Mouse (Mus musculus) heart, embryonic 14.5 days (tissue): ENCODE data around the gene Rhox4g. TPM values are rescaled to one million over a fixed set of nuclear protein-coding genes. Genes with fewer than 3 reads are reported as not detected.
"Not testable (repeated sequence)": the region's sequence is repeated elsewhere in the genome, so short reads cannot be mapped to it uniquely, and the experiment has no call there.

ENCODE experiments used
- ATAC-seq: fragments of 200-750 bp; cut with Nextera tagmentation; 2 replicates; pipeline ENCODE4 v1.8.0; 2017; ENCODE audit warnings: low read depth, moderate TSS enrichment; ENCODE audit not compliant: insufficient number of reproducible peaks, insufficient read depth, low FRiP score
- H3K27ac ChIP-seq, 2 experiments: fragments of 200-500 bp in 1 of 2; fragments of 300-500 bp in 1 of 2; sonication (generic) in 1 of 2; replicated peaks in 1 of 2; 2 replicates each; pipeline ENCODE4 v1.5.1; 2012 to 2014; ENCODE audit warnings: low read depth in 2 of 2, low read length in 2 of 2, control low read depth in 1 of 2, mild to moderate bottlenecking in 1 of 2, mixed read lengths in 1 of 2; ENCODE audit not compliant: control insufficient read depth in 1 of 2, insufficient read depth in 1 of 2
- H3K27me3 ChIP-seq: fragments of 300-500 bp; sonication (generic); 2 replicates; pipeline ENCODE4 v1.6.1; 2014; ENCODE audit warnings: mild to moderate bottlenecking, low read length, control low read depth; ENCODE audit not compliant: control insufficient read depth, insufficient read depth
- H3K36me3 ChIP-seq: fragments of 300-500 bp; sonication (generic); 2 replicates; pipeline ENCODE4 v1.6.1; 2014; ENCODE audit warnings: mild to moderate bottlenecking, control low read depth, low read length, mixed read lengths; ENCODE audit not compliant: control insufficient read depth, insufficient read depth
- H3K4me1 ChIP-seq, 2 experiments: fragments of 200-500 bp in 1 of 2; fragments of 300-500 bp in 1 of 2; sonication (generic) in 1 of 2; 2 replicates each; pipeline ENCODE4 v1.6.1; 2012 to 2014; ENCODE audit warnings: low read length in 2 of 2, control low read depth in 1 of 2, mixed read lengths in 1 of 2; ENCODE audit not compliant: control insufficient read depth in 2 of 2, insufficient read depth in 2 of 2
- H3K4me2 ChIP-seq: fragments of 300-500 bp; sonication (generic); 2 replicates; pipeline ENCODE4 v1.6.1; 2014; ENCODE audit warnings: mild to moderate bottlenecking, low read length
- H3K4me3 ChIP-seq, 2 experiments: fragments of 200-500 bp in 1 of 2; fragments of 300-500 bp in 1 of 2; sonication (generic) in 1 of 2; 2 replicates each; pipeline ENCODE4 v1.5.1; 2012 to 2014; ENCODE audit warnings: low read length in 2 of 2, mild to moderate bottlenecking in 2 of 2, control low read depth in 1 of 2, low read depth in 1 of 2, moderate library complexity in 1 of 2; ENCODE audit not compliant: control insufficient read depth in 1 of 2, insufficient read depth in 1 of 2
- H3K9ac ChIP-seq: fragments of 300-500 bp; sonication (generic); 2 replicates; pipeline ENCODE4 v1.6.1; 2014; ENCODE audit warnings: mild to moderate bottlenecking, low read length
- H3K9me3 ChIP-seq: fragments of 300-500 bp; sonication (generic); 2 replicates; pipeline ENCODE4 v1.6.1; 2016; ENCODE audit warnings: low read length, control low read depth; ENCODE audit not compliant: control insufficient read depth
- WGBS: fragments of 180-500 bp; shearing (Covaris S2); extraction: QIAGEN DNeasy Blood & Tissue Kit; methylation state at CpG from one replicate; pipeline ENCODE4 v1.1.7; 2014; 5-methylcytosine and 5-hydroxymethylcytosine counted together
- polyA plus RNA-seq: library from polyadenylated mRNA; unstranded; fragments of >200 nt; fragmentation: Nextera tagmentation; extraction: Ambion mirVana; gene quantifications from 2 replicates; pipeline ENCODE4 v1.2.1, GENCODE M21; 2014

Rhox4g gene
- not detected in 2 replicates for polyA plus RNA-seq

DNA sequence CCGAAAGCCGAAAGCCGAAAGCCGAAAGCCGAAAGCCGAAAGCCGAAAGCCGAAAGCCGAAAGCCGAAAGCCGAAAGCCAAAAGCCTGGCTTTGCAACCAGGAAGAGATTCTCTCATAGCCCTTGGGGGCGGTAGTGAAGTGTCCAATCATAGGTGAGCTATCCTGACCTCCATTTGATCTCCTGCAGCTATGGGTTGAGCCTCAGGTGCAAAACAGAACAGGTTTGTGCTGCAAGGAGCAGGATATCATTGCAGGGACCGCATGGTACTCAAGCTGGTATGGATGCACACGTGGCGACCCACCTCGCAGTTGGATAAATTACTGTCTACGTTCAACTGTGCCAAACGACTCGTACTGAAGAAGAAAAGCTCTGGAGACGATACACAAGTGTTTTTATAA lies at the start of gene Rhox4g:
Gene Rhox4g (minus strand): TSS at position 101 of the 400 bp plus-strand sequence.
- H3K9me3 ChIP-seq, H3K4me3 ChIP-seq, H3K36me3 ChIP-seq, H3K27me3 ChIP-seq, ATAC-seq, H3K4me2 ChIP-seq, H3K4me1 ChIP-seq, H3K27ac ChIP-seq, H3K9ac ChIP-seq: not testable (repeated sequence)
- WGBS, result 88% methylated on average over 16 of the region's 20 CpGs

DNA sequence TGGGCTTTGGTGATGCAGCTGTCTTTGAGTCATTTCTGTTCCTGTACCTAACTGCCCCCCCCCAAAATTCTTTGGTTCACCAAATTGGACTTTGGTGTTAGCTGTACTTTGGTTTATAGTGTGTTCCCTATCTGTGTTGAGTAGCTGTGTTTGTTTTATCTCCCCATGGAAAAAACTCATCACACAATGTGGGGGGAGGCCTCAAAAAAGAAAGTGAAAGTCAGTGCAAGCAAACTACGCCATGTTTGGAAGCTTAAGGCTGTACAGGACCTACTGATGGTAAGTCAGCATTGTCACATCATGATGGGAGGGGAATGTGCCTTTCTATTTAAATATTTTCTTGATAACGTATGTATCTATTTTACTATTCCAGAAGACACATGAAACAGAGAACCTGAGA lies 41.1 kb upstream of the Rhox4g start:
- no peaks in the 10 kb centered on the region for H3K36me3 ChIP-seq
- H3K9ac ChIP-seq, result no peak overlapping the region
- H3K27me3 ChIP-seq, result no peaks in the 10 kb centered on the region
- H3K4me2 ChIP-seq, result no peak overlapping the region
- H3K9me3 ChIP-seq, result no peaks in the 10 kb centered on the region
- no peaks in the 10 kb centered on the region for H3K4me1 ChIP-seq
- H3K4me3 ChIP-seq, result no peak overlapping the region
- WGBS, result 71% methylated on average over 2 of the region's 2 CpGs
- no peak for ATAC-seq
- H3K27ac ChIP-seq, result no peak overlapping the region

DNA sequence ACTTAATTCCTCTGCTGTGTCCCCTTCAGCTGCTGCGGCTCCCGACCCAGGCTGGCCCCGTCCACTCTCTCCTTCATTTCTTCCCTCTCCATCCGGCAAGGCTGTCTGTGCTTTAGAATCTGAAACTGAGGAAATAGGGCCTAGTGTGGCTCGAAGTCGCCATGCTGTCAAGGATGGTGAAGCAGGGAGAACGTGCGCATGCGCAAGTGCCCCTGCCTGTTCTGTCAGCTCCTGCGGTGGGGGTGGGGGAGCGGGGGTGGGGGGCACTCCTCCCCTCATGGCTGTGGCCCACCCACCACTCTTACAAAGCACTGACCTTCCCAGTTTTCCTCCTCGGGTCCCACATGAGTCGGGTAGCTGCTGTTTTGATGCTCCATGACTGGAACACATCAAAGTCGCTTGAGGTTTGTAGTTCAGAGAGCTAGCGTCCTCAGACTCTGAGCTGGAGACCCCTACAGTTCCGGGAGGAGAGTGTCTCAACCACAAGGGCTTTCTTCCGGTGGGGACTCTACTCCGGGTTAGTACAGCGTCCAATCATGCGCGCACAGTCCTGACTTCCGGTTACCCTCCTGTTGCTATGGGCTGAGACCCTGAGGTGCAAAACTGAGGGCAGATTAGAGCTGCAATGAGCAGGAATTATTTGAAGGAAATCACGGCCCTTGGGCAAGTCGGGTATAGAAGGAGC lies 32.0 kb upstream of the Rhox4g start:
- no peaks in the 10 kb centered on the region for H3K4me1 ChIP-seq
- WGBS, result 79% methylated on average over 24 of the region's 24 CpGs
- no peak for ATAC-seq

DNA sequence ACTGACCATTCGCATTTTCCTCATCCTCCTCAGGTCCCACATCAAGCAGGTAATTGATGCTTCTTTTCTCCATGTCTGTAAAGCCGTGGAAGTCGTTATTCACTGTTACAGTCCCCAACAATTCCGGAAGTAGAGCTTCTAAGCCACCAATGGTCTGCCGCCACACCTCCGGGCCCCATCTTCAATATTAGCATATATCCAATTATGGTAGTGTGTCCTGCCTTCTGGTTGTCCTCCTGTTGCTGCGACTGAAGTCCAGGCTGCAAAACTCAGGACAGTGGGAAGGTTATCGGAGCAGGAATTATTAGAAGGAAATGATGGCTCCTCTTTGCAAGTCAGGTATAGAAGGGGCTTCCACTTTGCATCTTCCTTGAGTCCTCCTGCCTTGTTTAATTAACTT lies 22.1 kb upstream of the Rhox4g start, which contains the start of gene Rhox2h:
Gene Rhox2h (minus strand): TSS at position 101 of the 400 bp plus-strand sequence.
- not testable (repeated sequence) for H3K27me3 ChIP-seq, H3K36me3 ChIP-seq, ATAC-seq, H3K9ac ChIP-seq, H3K9me3 ChIP-seq, H3K4me3 ChIP-seq, H3K4me2 ChIP-seq, H3K4me1 ChIP-seq, H3K27ac ChIP-seq
- WGBS, result 78% methylated on average over 8 of the region's 8 CpGs

More for the DNA sequence above, 32.0 kb upstream of the Rhox4g start:
- H3K9me3 ChIP-seq, result no peaks in the 10 kb centered on the region
- no peak overlapping the region for H3K27ac ChIP-seq
- H3K36me3 ChIP-seq, result no peaks in the 10 kb centered on the region
- no peaks in the 10 kb centered on the region for H3K27me3 ChIP-seq
- H3K4me2 ChIP-seq, result no peak overlapping the region
- H3K9ac ChIP-seq, result no peak overlapping the region
- H3K4me3 ChIP-seq, result no peak overlapping the region

DNA sequence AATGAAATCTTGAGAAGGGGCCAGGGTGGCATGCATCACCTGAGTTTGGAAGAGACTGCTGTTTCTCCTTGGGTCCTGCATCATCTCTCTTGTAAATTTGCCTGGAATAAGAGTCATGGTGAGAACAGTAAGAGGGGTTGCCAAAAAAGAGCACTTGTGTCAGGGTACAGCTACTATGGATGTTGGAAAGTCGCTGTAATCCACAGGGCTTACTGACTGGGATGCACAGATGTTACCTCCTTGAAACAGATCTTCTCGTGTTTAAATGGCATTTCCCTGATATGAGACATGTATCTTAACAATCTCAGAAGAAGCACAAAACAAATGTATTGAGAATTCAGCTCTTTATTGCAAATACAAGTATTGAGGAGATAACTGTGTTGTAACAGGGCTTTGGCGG lies 17.5 kb upstream of the Rhox4g start, which contains the start of gene Rhox3h:
Gene Rhox3h (minus strand): TSS at position 101 of the 400 bp plus-strand sequence.
- not testable (repeated sequence) for H3K9me3 ChIP-seq, H3K36me3 ChIP-seq, H3K4me2 ChIP-seq, ATAC-seq, H3K4me1 ChIP-seq, H3K9ac ChIP-seq, H3K27ac ChIP-seq, H3K27me3 ChIP-seq, H3K4me3 ChIP-seq
- WGBS, result 75% methylated on average over 1 of the region's 3 CpGs

DNA sequence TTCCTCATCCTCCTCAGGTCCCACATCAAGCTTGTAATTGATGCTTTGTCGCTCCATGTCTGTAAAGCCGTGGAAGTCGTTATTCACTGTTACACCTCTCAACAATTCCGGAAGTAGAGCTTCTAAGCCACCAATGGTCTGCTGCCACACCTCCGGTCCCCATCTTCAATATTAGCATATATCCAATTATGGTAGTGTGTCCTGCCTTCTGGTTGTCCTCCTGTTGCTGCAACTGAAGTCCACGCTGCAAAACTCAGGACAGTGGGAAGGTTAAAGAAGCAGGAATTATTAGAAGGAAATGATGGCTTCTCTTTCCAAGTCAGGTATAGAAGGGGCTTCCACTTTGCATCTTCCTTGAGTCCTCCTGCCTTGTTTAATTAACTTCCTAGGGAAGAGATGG lies 7.8 kb downstream of the Rhox4g start, which contains the start of gene Rhox2g:
Gene Rhox2g (minus strand): TSS at position 101 of the 400 bp plus-strand sequence.
- not testable (repeated sequence) for H3K36me3 ChIP-seq, ATAC-seq, H3K9ac ChIP-seq, H3K4me2 ChIP-seq, H3K27ac ChIP-seq, H3K4me3 ChIP-seq, H3K4me1 ChIP-seq, H3K9me3 ChIP-seq, H3K27me3 ChIP-seq
- 85% methylated on average over 6 of the region's 6 CpGs for WGBS

DNA sequence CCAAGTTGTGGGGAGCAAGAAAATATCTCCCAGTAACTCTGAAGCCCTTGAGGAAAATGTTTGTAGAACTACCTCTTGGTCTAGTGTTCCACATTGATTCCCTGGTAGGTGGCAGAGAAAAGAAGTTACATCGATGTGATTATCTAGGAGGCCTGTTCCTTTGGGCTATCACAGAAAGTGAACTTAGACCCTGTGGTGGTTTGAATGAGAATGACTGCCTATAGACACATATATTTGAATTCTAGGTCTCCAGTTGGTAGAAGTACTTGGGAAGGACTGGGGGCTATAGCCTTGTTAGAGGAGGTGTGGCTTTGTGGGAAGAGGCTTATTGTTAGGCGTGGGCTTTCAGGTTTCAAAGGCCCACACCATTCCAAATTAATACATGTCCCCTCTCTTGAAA lies 22.6 kb downstream of the Rhox4g start, which contains the start of gene Rhox3g:
Gene Rhox3g (minus strand): TSS at position 101 of the 400 bp plus-strand sequence.
- not testable (repeated sequence) for ATAC-seq

DNA sequence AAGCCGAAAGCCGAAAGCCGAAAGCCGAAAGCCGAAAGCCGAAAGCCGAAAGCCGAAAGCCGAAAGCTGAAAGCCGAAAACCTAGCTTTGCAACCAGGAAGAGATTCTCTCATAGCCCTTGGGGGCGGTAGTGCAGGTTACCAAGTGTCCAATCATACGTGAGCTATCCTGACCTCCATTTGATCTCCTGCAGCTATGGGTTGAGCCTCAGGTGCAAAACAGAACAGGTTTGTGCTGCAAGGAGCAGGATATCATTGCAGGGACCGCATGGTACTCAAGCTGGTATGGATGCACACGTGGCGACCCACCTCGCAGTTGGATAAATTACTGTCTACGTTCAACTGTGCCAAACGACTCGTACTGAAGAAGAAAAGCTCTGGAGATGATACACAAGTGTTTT lies 43.5 kb downstream of the Rhox4g start, which contains the start of gene Rhox4f:
Gene Rhox4f (minus strand): TSS at position 101 of the 400 bp plus-strand sequence.
- H3K4me2 ChIP-seq, H3K36me3 ChIP-seq, ATAC-seq, H3K4me3 ChIP-seq, H3K9ac ChIP-seq, H3K9me3 ChIP-seq, H3K4me1 ChIP-seq, H3K27me3 ChIP-seq, H3K27ac ChIP-seq: not testable (repeated sequence)
- WGBS, result 84% methylated on average over 15 of the region's 19 CpGs

More for the DNA sequence above, 22.6 kb downstream of the Rhox4g start, which contains the start of gene Rhox3g:
- WGBS, result 88% methylated on average over 2 of the region's 2 CpGs
- H3K4me1 ChIP-seq, H3K4me2 ChIP-seq, H3K27me3 ChIP-seq, H3K9me3 ChIP-seq, H3K9ac ChIP-seq, H3K36me3 ChIP-seq, H3K27ac ChIP-seq, H3K4me3 ChIP-seq: not testable (repeated sequence)
